In genomic region chr6:39209677-39210076, GRCm38 (mm10) we compare ENCODE assay signal across 28 mouse cellular contexts.
"Had no signal": no experiment of that assay in that cellular context is flagged by ENCODE, and none has a peak within 500 bp of the region (broad histone marks: within the 10 kb centered on the region; RNA-seq: fewer than 3 reads in every experiment).

No protein-coding gene starts in this region.

- DNase-seq: gastrocnemius, adult 2 months; gastrocnemius, postnatal 10 days; gastrocnemius, postnatal 25 days; heart, postnatal 10 days; heart, postnatal 4 days; kidney, adult 18-20 months; kidney, adult 8-10 months; kidney, postnatal 14 days; kidney, postnatal 36 days; layer of hippocampus, adult 9-11 months; layer of hippocampus, postnatal 36 days; left cerebral cortex, postnatal 4 days; liver, embryonic 13.5 days had no signal

- H3K27ac ChIP-seq: gastrocnemius, adult 2 months; heart, embryonic 10.5 days; hindbrain, embryonic 10.5 days; hindbrain, embryonic 12.5 days; hindbrain, embryonic 14.5 days; intestine, embryonic 15.5 days; kidney, postnatal 0 days; left cerebral cortex, adult 2 months; limb, embryonic 13.5 days; limb, embryonic 15.5 days; liver, embryonic 13.5 days; liver, embryonic 15.5 days had no signal

- H3K9ac ChIP-seq: heart, embryonic 12.5 days; hindbrain, embryonic 12.5 days; hindbrain, embryonic 14.5 days; intestine, embryonic 15.5 days; limb, embryonic 13.5 days; limb, embryonic 15.5 days; liver, embryonic 13.5 days; liver, embryonic 15.5 days had no signal

- H3K4me1 ChIP-seq: heart, embryonic 10.5 days; heart, embryonic 12.5 days; intestine, embryonic 15.5 days; limb, embryonic 15.5 days had no signal

- H3K9me3 ChIP-seq: heart, embryonic 10.5 days; heart, embryonic 12.5 days; hindbrain, embryonic 10.5 days; hindbrain, embryonic 12.5 days; intestine, embryonic 15.5 days; limb, embryonic 13.5 days; limb, embryonic 15.5 days; liver, embryonic 13.5 days; liver, embryonic 15.5 days had no signal

- H3K27me3 ChIP-seq: heart, embryonic 12.5 days; hindbrain, embryonic 12.5 days; intestine, embryonic 15.5 days; limb, embryonic 13.5 days; limb, embryonic 15.5 days had no signal

- H3K4me3 ChIP-seq: gastrocnemius, adult 2 months; heart, embryonic 10.5 days; heart, embryonic 12.5 days; hindbrain, embryonic 10.5 days; hindbrain, embryonic 12.5 days; intestine, embryonic 15.5 days; left cerebral cortex, adult 2 months; limb, embryonic 13.5 days; limb, embryonic 15.5 days; liver, embryonic 13.5 days; liver, embryonic 15.5 days had no signal

- H3K4me2 ChIP-seq: heart, embryonic 12.5 days; hindbrain, embryonic 12.5 days; hindbrain, embryonic 14.5 days; intestine, embryonic 15.5 days; limb, embryonic 13.5 days; limb, embryonic 15.5 days; liver, embryonic 11.5 days; liver, embryonic 13.5 days; liver, embryonic 15.5 days had no signal

- H3K36me3 ChIP-seq: heart, embryonic 10.5 days; heart, embryonic 12.5 days; hindbrain, embryonic 10.5 days; hindbrain, embryonic 12.5 days; intestine, embryonic 15.5 days; limb, embryonic 13.5 days; limb, embryonic 15.5 days; liver, embryonic 13.5 days; liver, embryonic 15.5 days had no signal

- ATAC-seq: hindbrain, embryonic 16.5 days; inflammation-experienced regulatory T-cells, adult 6 months; intestine, embryonic 15.5 days; intestine, postnatal 0 days had no signal
